Mouse (Mus musculus) spleen, adult 2 months (tissue): ENCODE measurements around the gene Slc26a9. TPM values are rescaled to one million over a fixed set of nuclear protein-coding genes. Genes with fewer than 3 reads are reported as not detected.

ENCODE experiments used
- DNase-seq, 2 experiments: peaks; one replicate each; pipeline versions ENCODE4 v3.0.0 to v3.0.0-alpha.2; 2012 to 2021; ENCODE audit warnings: low spot score in 2 of 2, low read depth in 1 of 2
- H3K27ac ChIP-seq: fragments of 200-500 bp; 2 replicates; pipeline ENCODE4 v1.5.1; 2012; ENCODE audit warnings: low read length, inconsistent platforms; ENCODE audit not compliant: insufficient read depth
- H3K27me3 ChIP-seq: fragments of 200-500 bp; 2 replicates; pipeline ENCODE4 v1.6.1; 2012; ENCODE audit warnings: mild to moderate bottlenecking, moderate library complexity, low read length, inconsistent platforms; ENCODE audit not compliant: control insufficient read depth, insufficient read depth
- H3K36me3 ChIP-seq: fragments of 200-500 bp; 2 replicates; pipeline ENCODE4 v1.6.1; 2012; ENCODE audit warnings: mild to moderate bottlenecking, low read length, inconsistent platforms; ENCODE audit not compliant: control insufficient read depth, insufficient read depth
- H3K4me1 ChIP-seq: fragments of 200-500 bp; 2 replicates; pipeline ENCODE4 v1.6.1; 2011; ENCODE audit warnings: inconsistent platforms; ENCODE audit not compliant: control insufficient read depth, insufficient read depth, insufficient read length
- H3K4me3 ChIP-seq: fragments of 200-500 bp; 2 replicates; pipeline ENCODE4 v1.5.1; 2011; ENCODE audit warnings: mild to moderate bottlenecking, inconsistent platforms; ENCODE audit not compliant: insufficient read depth, insufficient read length; ENCODE audit errors: extremely low read depth
- CTCF ChIP-seq: fragments of 200-500 bp; IDR thresholded peaks from 2 replicates; pipeline ENCODE4 v1.5.1; 2011; ENCODE audit warnings: mild to moderate bottlenecking, inconsistent platforms; ENCODE audit not compliant: insufficient read depth, insufficient read length, insufficient replicate concordance; ENCODE audit errors: extremely low read depth
- POLR2A ChIP-seq: fragments of 200-500 bp; IDR thresholded peaks from 2 replicates; pipeline ENCODE4 v1.6.1; 2011; ENCODE audit warnings: low read depth, low read length, inconsistent platforms
- WGBS: fragments of 180-500 bp; shearing (Covaris S2); methylation state at CpG from one replicate; pipeline ENCODE4 v1.1.7; 2018; 5-methylcytosine and 5-hydroxymethylcytosine counted together
- polyA plus RNA-seq: library from polyadenylated mRNA; depleted of rRNA; stranded (reverse); fragments of >200 nt; gene quantifications from 2 replicates; pipeline ENCODE4 v1.2.3, GENCODE M21; 2012

Gene Slc26a9
- polyA plus RNA-seq, 1 experiment: 0.14 TPM

DNA sequence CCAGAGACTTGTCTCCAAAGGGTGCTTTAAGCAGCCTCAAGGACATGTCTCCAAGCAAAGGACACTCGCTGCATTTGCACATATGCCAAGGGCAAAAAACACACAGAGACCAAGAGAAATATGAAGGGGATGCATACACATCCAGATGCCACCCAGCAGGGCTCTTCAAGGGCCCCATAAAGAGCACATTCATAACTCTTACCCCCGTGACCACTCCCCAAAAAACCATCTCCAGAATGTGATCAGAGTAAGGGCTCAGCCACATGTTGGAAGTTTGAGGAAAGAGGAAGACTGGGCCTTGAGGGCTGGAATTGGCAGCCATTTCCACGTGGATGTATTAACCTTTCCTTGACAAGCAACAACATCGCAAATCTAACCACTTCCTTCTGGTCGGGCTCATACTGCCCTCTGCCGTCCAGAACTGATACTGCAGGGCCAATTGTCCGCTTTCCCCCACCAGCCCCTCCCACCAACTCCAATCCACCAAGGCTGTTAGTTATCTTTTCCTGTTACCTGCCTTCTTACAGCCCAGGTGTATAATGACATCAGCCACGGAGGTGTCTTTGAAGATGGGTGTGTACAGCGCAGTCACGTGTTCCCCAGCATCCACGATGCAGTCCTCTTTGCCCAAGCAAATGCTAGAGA is 21.7 kb downstream of the Slc26a9 start:
- H3K27ac ChIP-seq: no peak overlapping the region
- TF ChIP-seq POLR2A (no peak), CTCF (peak; percentile 94; the same call in 1 of the 2 replicates)
- H3K27me3 ChIP-seq: no peaks in the 10 kb centered on the region
- H3K4me1 ChIP-seq: no peaks in the 10 kb centered on the region
- 21% methylated on average over 11 of the region's 11 CpGs for WGBS
- no peaks in the 10 kb centered on the region for H3K36me3 ChIP-seq
- DNase-seq: peak; percentile 48 to 60
- H3K4me3 ChIP-seq: no peak overlapping the region

DNA sequence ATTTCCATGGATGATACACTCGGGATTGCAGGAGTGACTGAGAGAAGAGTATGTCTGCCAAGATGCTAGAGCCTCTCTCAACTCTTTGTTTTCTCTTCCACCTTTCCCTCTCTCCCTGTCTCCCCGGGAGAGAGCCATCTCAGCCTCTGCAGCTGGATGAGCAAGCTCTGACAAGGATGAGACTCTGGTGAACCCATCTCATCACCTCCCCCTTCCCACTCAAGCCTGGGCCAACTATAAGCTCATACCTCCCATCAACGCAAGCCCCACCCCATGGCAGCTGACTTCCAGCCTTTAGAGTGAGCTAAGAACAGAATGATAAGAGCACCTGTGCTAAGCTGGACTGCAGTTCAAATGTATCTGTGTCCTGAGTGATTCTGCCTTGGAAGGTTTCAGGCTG is 25.5 kb downstream of the Slc26a9 start:
- H3K4me3 ChIP-seq: no peak overlapping the region
- no peak for TF ChIP-seq POLR2A
- TF ChIP-seq CTCF: no peak
- H3K27me3 ChIP-seq: no peaks in the 10 kb centered on the region
- DNase-seq: no peak
- WGBS: 77% methylated on average over 3 of the region's 3 CpGs
- no peaks in the 10 kb centered on the region for H3K36me3 ChIP-seq
- no peaks in the 10 kb centered on the region for H3K4me1 ChIP-seq
- no peak overlapping the region for H3K27ac ChIP-seq

DNA sequence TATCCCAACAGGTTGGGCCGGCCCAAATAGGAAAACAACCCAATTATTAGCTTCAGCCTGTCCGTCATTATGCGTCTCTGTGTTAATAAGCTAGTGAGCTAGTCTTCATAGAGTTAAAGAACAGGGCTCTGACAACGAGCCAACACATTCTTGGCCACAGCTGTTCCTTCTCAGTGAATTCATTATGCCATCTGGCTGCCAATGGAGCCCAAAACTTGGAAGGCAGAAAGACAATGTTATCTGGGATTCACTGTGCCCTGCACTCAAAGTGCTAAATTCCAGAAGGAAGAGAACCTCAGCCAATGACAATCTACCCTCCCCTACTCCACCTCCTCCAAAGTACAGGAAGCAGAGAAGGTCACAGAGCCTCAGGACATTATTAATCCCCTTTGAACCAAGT is 26.8 kb downstream of the Slc26a9 start:
- TF ChIP-seq CTCF (no peak), POLR2A (no peak)
- Histone ChIP-seq H3K27me3 (no peaks in the 10 kb centered on the region), H3K4me3 (no peak overlapping the region), H3K36me3 (no peaks in the 10 kb centered on the region), H3K27ac (no peak overlapping the region), H3K4me1 (no peaks in the 10 kb centered on the region)
- no peak for DNase-seq
- WGBS: 82% methylated on average over 4 of the region's 4 CpGs

DNA sequence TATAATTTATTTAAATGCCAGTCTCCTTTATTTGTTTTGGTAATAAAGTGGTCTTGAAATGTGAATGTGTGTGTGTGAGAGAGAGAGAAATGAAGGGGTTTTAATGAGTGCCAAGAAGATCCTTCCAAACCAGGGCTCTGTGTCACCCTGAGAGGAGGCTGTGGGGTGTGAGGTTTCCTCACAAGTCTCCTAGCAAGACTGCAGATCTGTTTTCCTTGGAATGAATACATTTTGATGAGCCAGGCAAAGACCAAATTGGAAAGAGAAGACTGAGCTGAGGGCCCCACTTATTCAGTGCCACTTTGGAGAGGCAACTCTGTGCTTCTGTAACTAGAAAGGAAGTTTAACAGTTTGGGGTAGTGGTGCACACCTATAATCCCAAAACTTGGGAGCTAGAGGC is 27.6 kb downstream of the Slc26a9 start:
- Histone ChIP-seq H3K4me1 (no peaks in the 10 kb centered on the region), H3K4me3 (no peak overlapping the region), H3K27ac (no peak overlapping the region), H3K27me3 (no peaks in the 10 kb centered on the region), H3K36me3 (no peaks in the 10 kb centered on the region)
- DNase-seq: no peak
- no peak for TF ChIP-seq CTCF
- TF ChIP-seq POLR2A: no peak

DNA sequence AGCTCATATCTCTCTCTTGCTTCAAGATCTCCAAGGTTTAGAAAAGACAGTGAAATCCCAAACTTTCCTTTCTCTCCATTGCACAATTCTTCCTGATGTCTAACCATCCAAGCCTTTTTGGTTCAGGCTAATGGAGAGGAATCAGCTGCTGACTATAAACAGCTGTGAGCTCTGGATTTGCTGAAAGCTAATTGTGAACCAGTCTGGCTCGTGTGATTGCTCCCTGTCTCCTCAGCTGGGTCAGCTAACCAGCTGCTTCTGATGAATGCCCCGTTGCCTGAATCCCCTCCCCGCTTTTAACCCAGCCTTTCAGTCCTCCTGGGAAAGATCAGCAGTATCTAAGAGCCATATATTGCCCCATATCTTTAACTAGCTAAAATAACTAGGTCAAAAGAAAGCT is 50.8 kb downstream of the Slc26a9 start:
- Histone ChIP-seq H3K4me1 (no peaks in the 10 kb centered on the region), H3K27ac (no peak overlapping the region), H3K36me3 (no peaks in the 10 kb centered on the region), H3K4me3 (no peak overlapping the region), H3K27me3 (peaks cover 7% of the 10 kb centered on the region; the same call in 1 of the 2 replicates)
- no peak for DNase-seq
- TF ChIP-seq CTCF: no peak
- WGBS: 75% methylated on average over 3 of the region's 3 CpGs

DNA sequence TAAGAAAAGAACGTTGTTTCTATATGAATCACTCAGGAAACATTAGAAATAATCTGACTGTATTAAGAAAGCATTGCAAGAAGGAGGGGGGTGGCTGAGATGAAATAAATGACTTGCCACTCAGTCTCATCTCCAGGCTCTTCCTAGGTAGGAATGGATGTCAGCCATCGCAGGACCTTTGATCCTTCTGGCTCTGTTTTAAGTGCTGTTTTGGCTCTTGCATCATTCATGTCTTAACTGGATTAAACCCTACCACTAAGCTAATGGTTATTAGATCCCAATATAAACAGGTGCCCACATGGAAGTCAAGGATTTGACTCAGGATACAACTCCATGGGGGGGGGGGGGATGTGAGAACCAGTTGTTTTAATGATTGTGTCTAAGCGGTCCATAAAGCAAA is 51.3 kb downstream of the Slc26a9 start:
- H3K27ac ChIP-seq: no peak overlapping the region
- DNase-seq: no peak
- 81% methylated on average over 3 of the region's 3 CpGs for WGBS

DNA sequence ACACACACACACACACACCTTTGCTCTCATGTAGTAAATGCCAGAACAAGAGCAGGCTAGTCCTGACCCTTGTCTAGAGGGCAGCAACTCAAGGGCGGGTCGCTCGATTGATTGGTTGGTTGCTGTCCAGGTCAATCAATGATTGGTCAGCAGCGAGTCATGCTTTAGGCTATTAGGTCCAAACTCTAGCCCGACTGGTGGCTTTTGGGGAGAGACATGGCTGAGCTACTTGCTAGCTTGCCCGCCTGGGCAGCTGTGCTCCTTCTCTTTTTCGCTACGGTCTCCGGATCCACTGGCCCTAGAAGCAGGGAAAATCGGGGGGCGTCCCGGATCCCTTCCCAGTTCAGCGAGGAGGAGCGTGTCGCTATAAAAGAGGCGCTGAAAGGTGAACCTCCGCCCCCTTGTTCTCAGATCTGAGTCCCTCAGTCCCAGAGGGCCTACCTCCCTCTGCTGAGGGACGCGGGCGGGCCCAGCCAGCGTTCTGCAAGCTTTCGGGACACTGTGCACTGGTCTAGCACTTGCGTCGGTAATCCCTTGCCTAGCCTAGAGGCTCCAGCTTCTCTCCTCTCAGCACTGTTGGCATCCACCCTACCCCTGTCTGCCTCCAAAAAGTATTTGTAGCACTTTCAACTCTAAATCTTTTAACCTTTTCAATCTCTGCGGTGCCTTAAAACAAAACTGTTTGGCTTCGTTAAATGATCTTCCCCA is 53.5 kb downstream of the Slc26a9 start, which contains the start of gene Pm20d1:
TSS of gene Pm20d1 (plus strand) at position 180 of the 708 bp plus-strand sequence.
- 16% methylated on average over 26 of the region's 26 CpGs for whole genome bisulfite sequencing
- Histone ChIP-seq H3K27me3 (peaks cover 7% of the 10 kb centered on the region; the same call in 1 of the 2 replicates), H3K4me1 (peaks cover 1% of the 10 kb centered on the region; the same call in 1 of the 2 replicates), H3K36me3 (no peaks in the 10 kb centered on the region), H3K27ac (no peak within 1 kb of the TSS), H3K4me3 (peak within 1 kb of the TSS; percentile 5; the same call in 1 of the 2 replicates)
- DNase-seq: no peak
- no peak for TF ChIP-seq POLR2A
- TF ChIP-seq CTCF: no peak

More for the DNA sequence above, 51.3 kb downstream of the Slc26a9 start:
- Histone ChIP-seq H3K36me3 (no peaks in the 10 kb centered on the region), H3K27me3 (peaks cover 7% of the 10 kb centered on the region; the same call in 1 of the 2 replicates), H3K4me3 (no peak overlapping the region), H3K4me1 (peaks cover 1% of the 10 kb centered on the region; the same call in 1 of the 2 replicates)
- TF ChIP-seq CTCF (no peak), POLR2A (no peak)
